Mouse (Mus musculus): Measurements from ENCODE around the gene Pde11a.

DNA sequence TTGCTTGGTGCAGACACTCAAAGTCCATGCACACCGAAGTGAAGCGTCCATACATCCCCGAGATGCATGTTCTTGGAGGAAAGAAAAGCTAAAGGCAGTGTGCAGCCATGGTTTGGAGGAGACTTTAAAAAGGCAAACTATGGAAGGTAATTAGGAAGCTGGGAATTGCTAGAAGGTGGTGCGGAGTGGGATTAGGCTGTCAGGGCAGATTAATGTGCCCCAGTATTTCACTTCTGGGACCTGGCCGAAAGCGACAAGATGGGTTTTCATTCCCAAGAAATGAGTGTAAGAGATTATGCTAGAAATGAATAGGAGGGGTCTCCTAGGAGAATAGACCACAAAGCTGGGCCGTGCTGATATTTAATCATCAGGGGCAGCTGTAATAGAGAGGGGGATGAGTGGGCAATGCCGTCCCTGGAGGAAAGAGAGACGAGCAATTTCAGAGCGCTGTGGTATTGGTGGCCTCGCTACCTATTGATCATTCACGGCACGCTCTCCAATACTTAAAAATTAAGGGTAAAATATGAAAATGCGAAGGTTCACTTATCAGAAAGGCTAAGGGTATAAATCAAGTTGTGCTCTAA lies 284.7 kb downstream of the Pde11a start:
- TF ChIP-seq CTCF (IDR thresholded peaks at IDR 0.05; ENCODE audit: extremely low read depth, insufficient read length, insufficient replicate concordance, low read depth, low read length), result no peak
- TF ChIP-seq POLR2A (IDR thresholded peaks at IDR 0.05; ENCODE audit: low read depth, low read length), result no peak

All from small intestine, adult 2 months (tissue).